Mouse (Mus musculus) frontal cortex, postnatal 25 days (tissue): ENCODE data around the gene Gm48551.
A peak's percentile ranks its signal among the peaks of the same experiment; 100 is the strongest.

Experiments used
- DNase-seq, 2 experiments: peaks; one replicate each; pipeline ENCODE4 v3.0.0; 2022; ENCODE audit warnings: low spot score in 2 of 2

Gm48551 gene

DNA sequence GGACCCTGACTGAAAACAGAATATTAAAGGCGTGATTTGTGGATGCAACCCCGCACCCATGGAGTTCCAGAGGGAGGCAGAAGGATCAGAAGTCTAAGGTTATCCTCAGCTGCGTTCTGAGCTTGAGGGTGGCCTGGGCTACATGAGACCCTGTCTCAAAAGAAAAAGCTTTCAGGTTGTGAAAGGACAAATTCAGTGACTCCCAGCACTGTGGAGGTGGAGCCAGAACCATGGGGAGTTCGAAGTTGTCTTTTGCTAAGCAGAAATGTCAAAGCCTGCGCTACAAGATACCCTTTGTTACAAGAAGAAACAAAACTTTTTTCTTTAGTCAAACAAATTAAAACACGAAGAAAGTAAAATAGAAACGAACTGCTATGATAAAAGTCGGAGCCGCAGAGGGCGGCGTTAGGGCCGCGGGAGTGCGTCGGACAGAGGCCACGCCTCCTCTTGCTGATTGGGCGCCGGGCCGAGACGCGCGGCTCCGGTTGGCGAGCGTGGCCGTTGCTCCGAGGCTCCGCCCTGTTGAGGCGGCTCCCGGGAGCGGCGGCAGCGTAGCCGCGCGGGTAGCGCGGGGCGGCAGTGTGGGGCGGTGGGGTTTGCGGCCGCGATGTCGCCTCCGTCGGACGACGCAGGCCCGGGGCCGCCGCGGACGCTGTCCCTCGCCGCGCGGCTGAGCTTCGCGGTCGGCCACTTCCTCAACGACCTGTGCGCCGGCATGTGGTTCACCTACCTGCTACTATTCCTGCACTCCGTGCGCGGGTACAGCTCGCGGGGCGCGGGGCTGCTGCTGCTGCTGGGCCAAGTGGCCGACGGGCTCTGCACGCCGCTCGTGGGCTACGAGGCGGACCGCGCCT, 27.0 kb upstream of the Gm48551 start, which contains the start of gene Mfsd12:
TSS of gene Mfsd12 (plus strand) at position 501 of the 854 bp plus-strand sequence.
- DNase-seq: peak; percentile 75 to 84

- DNase-seq: no peak
These were observed 26.1 kb upstream of the Gm48551 start for GRCm38 (mm10) chr10:81358209-81358608.

- DNase-seq: no peak
These were observed 25.4 kb upstream of the Gm48551 start for GRCm38 (mm10) chr10:81358841-81359240.

DNA sequence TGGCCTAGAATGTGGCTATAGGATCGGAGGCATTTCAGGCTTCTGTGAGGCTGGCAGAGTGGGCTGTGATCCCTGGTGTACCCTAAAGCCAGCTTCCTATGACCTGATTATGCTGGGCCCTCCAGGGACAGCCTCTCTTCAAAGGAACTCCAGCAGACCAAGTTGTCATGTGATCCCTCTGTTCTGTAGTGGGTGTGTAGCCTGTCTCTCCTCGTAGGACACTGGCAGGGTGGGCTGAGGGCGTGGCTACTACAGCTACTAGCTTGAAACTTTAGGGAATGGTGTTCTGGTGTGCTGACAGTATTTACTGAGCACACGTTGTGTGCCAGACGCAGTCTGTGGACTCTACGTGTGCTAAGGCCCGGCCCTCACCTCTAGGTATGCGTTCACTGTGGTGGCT, 23.5 kb upstream of the Gm48551 start:
- no peak for DNase-seq

DNA sequence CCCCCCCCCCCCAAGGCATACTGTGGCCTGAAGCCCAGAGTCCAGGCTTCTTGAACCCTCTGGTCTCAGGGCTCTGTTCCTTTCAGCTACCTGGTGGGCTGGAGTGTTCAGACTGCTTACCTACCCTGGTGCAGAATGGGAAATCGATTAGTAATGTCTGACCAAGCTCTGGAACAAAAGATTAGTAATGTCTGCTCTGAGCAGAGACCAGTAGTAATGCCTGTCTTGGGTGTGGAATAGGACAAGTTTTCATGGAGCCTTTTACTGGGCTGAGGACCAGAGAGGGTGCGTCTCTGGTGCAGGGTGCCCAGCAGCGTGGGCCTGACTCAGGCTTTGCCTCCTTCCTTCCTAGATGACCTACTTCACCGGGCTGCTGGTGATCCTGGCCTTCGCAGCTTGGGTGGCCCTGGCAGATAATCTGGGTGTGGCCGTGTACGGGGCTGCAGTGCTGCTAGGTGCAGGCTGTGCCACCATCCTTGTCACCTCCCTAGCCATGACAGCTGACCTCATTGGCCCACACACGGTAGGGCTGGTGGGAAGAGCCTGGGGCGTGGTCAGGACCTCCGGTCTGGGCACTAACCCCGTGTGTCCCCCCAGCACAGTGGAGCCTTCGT, 21.8 kb upstream of the Gm48551 start:
- DNase-seq: no peak

DNA sequence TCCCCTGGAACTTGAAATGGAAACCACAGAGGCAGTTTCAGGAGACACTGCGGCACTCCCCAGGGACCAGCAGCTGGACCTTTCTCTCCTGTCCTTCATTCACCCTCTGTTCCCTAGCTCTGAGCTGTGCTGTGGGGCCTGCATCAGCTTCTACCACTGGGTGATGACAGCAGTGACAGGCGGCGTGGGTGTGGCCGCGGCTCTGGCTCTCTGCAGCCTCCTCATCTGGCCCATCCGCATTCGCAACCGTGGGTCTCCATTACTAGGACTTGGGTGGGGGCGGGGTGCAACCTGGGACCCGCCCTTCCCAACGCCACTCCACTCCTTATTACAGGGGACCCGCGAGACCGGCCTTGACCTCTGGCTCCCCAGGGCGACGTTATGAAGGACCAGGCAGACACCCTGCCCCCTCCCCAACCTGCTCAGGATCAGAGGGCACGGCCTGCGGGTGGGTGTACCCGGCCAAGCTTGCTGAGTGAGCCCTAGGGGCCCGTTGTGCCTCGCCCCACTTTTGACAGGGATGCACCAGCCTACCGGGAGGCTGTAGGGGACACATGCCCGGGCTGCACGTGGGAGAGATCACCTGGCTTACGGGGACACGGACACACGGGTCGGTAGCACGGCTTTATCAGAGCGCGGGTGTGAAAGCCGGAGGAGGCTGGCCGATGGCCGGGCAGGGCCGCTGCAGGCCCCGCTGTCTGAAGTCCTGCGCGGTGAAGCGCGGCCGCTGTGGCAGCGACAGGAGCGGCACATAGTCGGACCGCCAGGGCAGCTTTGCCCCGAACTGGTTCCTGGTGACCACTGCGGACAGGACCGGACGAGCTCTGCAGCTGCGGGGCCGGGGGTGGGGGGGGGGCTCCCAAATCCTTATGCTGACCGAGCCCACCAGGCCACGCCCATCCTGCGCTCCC, 20.6 kb upstream of the Gm48551 start:
- DNase-seq: no peak

DNA sequence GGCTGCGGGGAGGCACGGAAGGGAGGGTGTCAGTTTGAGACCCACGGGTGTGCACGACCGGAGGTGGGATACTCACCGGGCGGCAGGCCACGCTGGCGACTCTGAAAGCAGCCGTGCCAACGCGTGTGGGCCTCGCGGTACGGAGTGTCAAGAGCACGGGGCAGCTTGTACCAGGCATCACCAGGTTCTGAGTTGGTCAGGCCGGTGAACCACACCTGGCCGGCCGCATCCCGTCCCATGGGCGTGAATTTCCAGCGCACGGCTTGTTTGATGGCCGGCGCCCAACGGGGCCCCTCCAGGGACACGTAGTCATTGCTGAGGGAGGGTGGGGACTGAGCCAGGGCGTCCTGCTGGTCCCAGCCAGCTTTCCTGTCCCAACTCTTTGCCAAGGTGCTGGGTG, 19.6 kb upstream of the Gm48551 start:
- DNase-seq: no peak

GRCm38 (mm10) chr10:81365073-81365472, 19.2 kb upstream of the Gm48551 start:
- DNase-seq: no peak

- DNase-seq: no peak
These were observed 18.4 kb upstream of the Gm48551 start, which contains the start of gene 4930404N11Rik for GRCm38 (mm10) chr10:81365672-81366476. TSS of gene 4930404N11Rik (minus strand) at chr10:81365816.

- no peak for DNase-seq
These were observed 17.6 kb upstream of the Gm48551 start for GRCm38 (mm10) chr10:81366477-81367206.

- no peak for DNase-seq
These were observed 17.1 kb upstream of the Gm48551 start for GRCm38 (mm10) chr10:81367207-81367495.

DNA sequence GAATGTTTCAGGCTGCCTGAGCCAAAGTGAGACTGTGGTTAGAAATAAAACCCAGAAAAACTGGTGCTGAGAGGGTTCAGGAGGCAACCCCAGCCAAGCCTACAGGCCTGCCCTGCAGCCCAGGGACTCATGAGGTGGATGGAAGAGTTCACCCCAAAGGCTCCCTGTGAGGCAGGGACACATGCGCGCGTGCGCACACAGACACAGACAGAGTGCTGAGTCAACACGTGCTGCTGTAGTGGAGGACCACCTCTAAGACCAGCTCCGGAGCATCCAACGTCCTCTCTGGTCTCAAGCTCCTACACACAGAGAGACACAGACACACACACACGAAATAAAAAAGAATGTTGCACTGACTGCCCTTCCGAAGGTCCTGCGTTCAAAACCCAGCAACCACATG, 8.9 kb upstream of the Gm48551 start:
- no peak for DNase-seq

DNA sequence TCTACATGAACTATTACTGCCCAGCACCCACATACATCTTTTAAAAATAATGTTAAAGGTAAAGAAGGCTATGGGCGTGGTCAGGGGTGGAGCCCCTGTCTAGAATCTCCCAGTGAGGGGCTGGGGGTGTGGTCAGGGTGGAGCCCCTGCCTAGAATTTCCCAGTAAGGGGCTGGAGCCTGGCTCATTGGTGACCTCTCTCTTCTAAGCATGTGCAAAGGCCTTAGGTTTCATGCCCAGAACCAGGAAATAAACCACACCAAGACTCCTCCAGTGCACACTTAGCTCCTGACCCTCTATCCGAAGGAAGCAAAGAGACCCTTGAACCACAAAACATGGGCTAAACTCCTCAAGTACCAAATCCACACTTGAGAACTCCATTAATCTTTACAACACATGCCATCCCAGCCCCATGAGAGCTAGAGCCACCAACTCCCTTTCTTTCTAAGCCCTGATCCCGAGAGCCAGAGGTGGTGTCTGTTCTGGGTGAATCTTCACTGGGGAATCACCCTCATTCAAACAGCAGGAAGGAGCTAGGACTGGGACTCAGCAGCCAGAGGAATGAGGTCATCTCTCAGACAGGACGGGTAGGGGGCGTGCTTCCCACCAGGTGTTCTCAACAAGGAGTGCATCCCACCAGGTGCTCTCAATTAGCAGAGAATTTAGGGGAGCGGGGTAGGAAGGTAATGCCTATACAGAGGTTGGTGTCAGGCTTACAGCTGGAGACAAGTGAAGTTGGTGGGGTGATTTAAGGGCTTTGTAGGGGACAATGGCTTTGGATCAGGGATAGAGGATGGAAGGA, 7.5 kb upstream of the Gm48551 start:
- no peak for DNase-seq

- no peak for DNase-seq
These were observed 7.0 kb upstream of the Gm48551 start for GRCm38 (mm10) chr10:81377362-81377664.

DNA sequence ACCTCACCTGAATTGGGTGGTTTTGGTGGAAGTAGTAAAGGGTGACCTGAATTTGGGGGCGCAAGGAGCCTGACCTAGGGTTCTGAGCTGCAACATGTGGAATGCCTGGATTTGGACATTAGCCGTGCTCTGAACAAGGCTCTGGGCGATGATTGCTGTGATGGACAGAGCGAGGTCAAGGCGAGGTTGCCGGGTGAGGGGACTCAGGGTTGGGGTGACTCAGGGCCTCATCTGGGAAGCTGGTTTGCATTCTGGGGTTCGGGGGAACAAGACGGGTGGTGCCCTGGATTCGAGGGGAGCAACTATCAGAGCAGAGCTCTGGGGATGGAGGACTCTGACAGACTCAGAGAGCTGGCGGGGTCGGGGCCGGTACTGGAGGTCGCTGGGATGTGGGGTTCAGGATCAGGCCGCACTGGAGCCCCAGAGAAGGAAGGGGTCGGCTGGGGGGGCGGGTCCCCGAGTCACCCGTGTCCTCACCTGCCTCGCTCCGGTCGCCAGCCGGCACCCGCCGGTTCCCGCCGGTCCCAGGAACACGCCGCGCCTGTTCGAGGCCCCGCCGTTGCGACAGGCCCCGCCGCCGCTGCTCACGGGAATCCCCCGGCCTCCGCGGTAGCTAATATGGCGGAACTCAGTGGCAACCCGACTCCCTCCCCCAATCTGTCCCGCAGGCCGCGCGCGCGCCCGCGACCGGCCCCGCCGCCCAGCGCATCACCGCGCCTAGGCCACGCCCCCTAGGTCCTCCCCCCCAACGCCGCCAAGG, 6.3 kb upstream of the Gm48551 start, which contains the start of gene Fzr1:
TSS of gene Fzr1 (minus strand) at position 724 of the 760 bp plus-strand sequence.
- no peak for DNase-seq

GRCm38 (mm10) chr10:81378553-81379182, 5.6 kb upstream of the Gm48551 start:
- peak; percentile 99 to 100 for DNase-seq

DNA sequence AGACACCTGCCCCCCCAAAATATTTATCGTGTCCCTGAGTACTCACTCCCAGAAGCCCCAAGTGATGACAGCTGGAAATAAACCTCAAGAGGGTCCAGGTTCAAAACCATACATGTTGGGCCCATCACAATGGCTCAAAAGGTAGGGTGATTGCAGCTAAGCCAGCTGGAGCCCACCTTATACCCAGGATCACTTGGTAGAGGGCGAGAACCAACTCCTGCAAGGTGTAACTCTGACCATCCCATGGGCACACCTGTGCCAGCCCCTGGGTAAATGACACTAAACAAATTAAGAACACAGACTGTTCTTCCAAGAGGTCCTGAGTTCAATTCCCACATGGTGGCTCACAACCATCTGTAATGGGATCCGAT, 5.1 kb upstream of the Gm48551 start:
- DNase-seq: no peak

DNA sequence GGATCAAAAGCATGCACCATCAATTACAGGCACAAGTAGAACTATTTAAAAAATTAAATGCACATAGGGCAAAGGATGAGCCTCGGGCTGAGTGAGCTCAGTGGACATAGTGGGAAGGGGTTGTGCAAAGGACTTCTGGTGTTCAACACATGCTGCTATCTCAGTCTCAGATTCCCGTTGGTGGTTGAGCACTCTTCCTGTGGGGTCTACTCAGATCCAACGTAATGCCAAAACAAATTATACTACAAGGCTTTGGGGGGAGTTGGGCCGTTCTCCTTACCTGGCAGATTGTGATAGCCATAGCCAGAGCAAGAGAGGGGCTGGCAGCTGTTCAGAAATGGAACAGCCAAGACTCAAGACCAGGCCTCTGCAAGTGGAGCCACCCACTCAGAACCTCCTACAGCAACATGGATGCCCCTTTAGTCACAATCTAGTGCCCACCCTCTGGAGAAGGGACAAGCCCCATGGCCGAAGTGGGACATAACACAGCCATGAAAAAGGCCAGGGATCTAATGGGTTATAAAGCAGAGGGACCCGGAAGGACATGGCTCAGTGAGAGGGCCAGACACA, 4.4 kb upstream of the Gm48551 start:
- no peak for DNase-seq

DNA sequence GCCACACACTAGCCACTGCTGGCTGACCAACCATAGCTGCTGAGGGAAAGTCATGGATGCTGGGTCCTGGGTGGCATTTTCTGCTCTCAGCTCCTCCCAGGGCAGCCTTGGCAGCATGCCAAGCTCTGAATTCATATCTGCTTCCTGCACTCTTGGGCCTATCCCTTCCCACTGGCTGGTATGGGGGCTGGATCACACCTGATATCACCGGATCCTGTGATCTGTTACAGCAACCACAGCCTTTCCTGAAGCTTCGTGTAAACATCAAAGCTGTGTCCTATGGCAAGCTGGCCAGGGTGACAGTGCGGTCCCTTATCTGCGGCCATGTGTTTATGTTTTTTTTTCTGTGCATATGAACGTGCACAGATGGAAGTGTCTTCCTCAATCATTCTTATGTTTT, 2.2 kb upstream of the Gm48551 start:
- no peak for DNase-seq
